Comparison of ENCODE assay signal across 8 mouse cellular contexts in the genomic region with DNA sequence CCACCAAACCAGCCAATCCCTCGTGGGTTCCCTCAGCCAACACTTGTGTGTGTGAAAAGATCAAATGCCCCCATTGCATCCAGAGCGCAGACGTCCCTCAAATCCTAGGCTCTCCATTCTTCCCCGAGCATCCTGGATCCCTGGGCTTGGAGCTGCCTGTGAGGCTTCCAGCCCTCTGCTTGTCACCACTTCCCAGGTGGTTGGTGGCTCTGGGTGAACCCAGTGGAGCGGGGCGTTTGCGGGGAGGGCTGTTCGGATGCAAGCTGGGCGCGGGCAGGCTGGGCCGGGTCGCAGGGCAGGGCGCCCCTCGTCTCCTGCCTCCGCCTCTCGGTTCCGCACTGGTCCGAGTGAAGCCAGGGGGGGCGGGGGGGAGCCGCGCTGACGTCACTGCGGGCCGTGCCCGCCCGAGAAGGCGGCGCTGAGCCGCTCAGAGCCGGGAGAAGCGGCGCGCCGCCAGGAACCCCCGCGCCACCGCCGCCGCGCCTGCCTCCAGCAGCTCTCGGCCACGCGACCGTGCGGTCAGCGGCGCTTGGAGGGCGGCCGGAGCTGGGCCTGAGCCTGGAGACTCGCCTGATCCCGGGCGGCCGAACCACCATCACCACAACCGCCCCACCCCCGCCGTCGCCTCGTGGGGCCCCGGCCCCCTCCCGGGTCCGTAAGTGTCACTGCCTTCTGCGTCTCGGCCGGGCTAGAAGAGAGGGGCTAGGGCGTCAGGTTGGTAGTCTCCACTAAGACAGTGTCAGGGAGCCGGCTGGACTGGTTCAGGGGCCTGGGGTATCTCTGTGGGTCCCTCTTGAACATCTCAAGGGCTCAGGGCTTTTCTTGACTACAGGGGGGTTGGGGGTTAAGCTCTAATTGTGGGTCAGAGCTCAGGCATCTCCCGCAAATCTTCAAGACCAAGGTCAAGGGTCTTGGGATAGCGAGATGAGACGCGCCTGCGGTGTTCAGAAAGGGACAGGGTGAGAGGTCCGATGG. TPM values are rescaled to one million over a fixed set of nuclear protein-coding genes. Genes with fewer than 3 reads are reported as not detected.
A peak's percentile ranks its signal among the peaks of the same experiment; 100 is the strongest.
DNase-seq lines count a peak whose midpoint lies in the region; ATAC-seq and TF ChIP-seq lines count a peak whose summit lies in the region.

No protein-coding gene starts in this region.

- WGBS in forebrain, embryonic 11.5 days, result under 1% methylated on average over 52 of the region's 72 CpGs
- 1% methylated on average over 68 of the region's 72 CpGs for WGBS in limb, embryonic 10.5 days

- no peak overlapping the region for H3K27ac ChIP-seq in gastrocnemius, adult 2 months
- no peak overlapping the region for H3K27ac ChIP-seq in ES-E14 (ENCODE audit: insufficient read depth, low read depth, low read length, poor library complexity, severe bottlenecking)
- H3K27ac ChIP-seq in forebrain, embryonic 11.5 days (ENCODE audit: low read depth, low read length), result peak overlapping the region; percentile 99
- H3K27ac ChIP-seq in limb, embryonic 10.5 days, result no peak overlapping the region

- peak overlapping the region; percentile 72 for H3K4me2 ChIP-seq in forebrain, embryonic 11.5 days (ENCODE audit: low read depth, low read length, severe bottlenecking)

- no peaks in the 10 kb centered on the region for H3K9me3 ChIP-seq in ES-E14 (ENCODE audit: control insufficient read depth, insufficient read depth, low read depth, low read length)
- no peaks in the 10 kb centered on the region for H3K9me3 ChIP-seq in forebrain, embryonic 11.5 days (ENCODE audit: control insufficient read depth, low read length)
- H3K9me3 ChIP-seq in limb, embryonic 10.5 days (replicated peaks), result no peaks in the 10 kb centered on the region

- in situ Hi-C loops in ES-E14 (cut with MboI; ENCODE audit: low sequenced_read_pairs in 2 of 2, unreplicated experiment in 2 of 2), result loop anchor here (5.0 to 10.0 kb wide), 2 partner anchors 37 to 95 kb away; no protein-coding TSS in a partner anchor

- TF ChIP-seq CTCF in gastrocnemius, adult 2 months (IDR thresholded peaks at IDR 0.05), result no peak

- no peak for DNase-seq in gastrocnemius, adult 2 months
- no peak for DNase-seq in gastrocnemius, postnatal 4 days (ENCODE audit: low spot score in 2 of 2)
- DNase-seq in ES-E14 (ENCODE audit: low read depth, low spot score), result no peak
- peak; percentile 94 for DNase-seq in forebrain, embryonic 11.5 days (ENCODE audit: low spot score)
- no peak for DNase-seq in limb, embryonic 10.5 days (ENCODE audit: low spot score)
- DNase-seq in right cerebral cortex, postnatal 14 days, result peak; percentile 74
- DNase-seq in urinary bladder, postnatal 10 days (ENCODE audit: low spot score), result no peak
- no peak for DNase-seq in adrenal gland, postnatal 10 days

- peaks cover 26% of the 10 kb centered on the region for H3K27me3 ChIP-seq in forebrain, embryonic 11.5 days (ENCODE audit: control insufficient read depth, insufficient read depth, low read length)
- H3K27me3 ChIP-seq in limb, embryonic 10.5 days (ENCODE audit: low read depth, poor library complexity, severe bottlenecking), result peaks cover 100% of the 10 kb centered on the region

- H3K4me3 ChIP-seq in gastrocnemius, adult 2 months, result peak overlapping the region; percentile 52
- peak overlapping the region; percentile 1 to 47; a peak in 3 of 4 replicates for H3K4me3 ChIP-seq in ES-E14 (ENCODE audit: insufficient read depth in 1 of 2, low read depth in 1 of 2, low read length in 2 of 2, poor library complexity in 1 of 2, severe bottlenecking in 1 of 2)
- H3K4me3 ChIP-seq in forebrain, embryonic 11.5 days (ENCODE audit: low read depth, low read length), result peak overlapping the region; percentile 76
- H3K4me3 ChIP-seq in limb, embryonic 10.5 days, result peak overlapping the region; percentile 28

- intact Hi-C loops in gastrocnemius, adult 2 months (cut with DNase I), result loop anchor here (10.0 kb wide), 1 partner anchor 225 kb away; no protein-coding TSS in a partner anchor

- H3K4me1 ChIP-seq in ES-E14 (ENCODE audit: control insufficient read depth in 2 of 2, insufficient read depth in 2 of 2, low read length in 2 of 2, poor library complexity in 1 of 2), result peaks cover 0 to 9% of the 10 kb centered on the region in 2 experiments; a peak in 1 of 4 replicates
- H3K4me1 ChIP-seq in forebrain, embryonic 11.5 days (replicated peaks; ENCODE audit: control insufficient read depth, insufficient read depth, low read length), result peaks cover 16% of the 10 kb centered on the region
- peaks cover 35% of the 10 kb centered on the region for H3K4me1 ChIP-seq in limb, embryonic 10.5 days

- peak; percentile 61 for ATAC-seq in forebrain, embryonic 11.5 days (replicated peaks; ENCODE audit: low FRiP score)

- no peaks in the 10 kb centered on the region for H3K36me3 ChIP-seq in ES-E14 (ENCODE audit: control insufficient read depth, insufficient read depth, low read length, poor library complexity, severe bottlenecking)
- H3K36me3 ChIP-seq in forebrain, embryonic 11.5 days (ENCODE audit: control insufficient read depth, insufficient read depth, low read length), result no peaks in the 10 kb centered on the region; the same call in 1 of the 2 replicates
- H3K36me3 ChIP-seq in limb, embryonic 10.5 days, result no peaks in the 10 kb centered on the region

- H3K9ac ChIP-seq in ES-E14 (ENCODE audit: insufficient read depth, low read depth, low read length, poor library complexity, severe bottlenecking), result no peak overlapping the region
- peak overlapping the region; percentile 98 for H3K9ac ChIP-seq in forebrain, embryonic 11.5 days (ENCODE audit: low read length)

TF ChIP-seq in ES-E14, 5 proteins besides CTCF, POLR2A, EP300 and RAD21:
- TF ChIP-seq MAFK (IDR thresholded peaks at IDR 0.05; ENCODE audit: insufficient read depth, low read depth, low read length) (no peak), HCFC1 (IDR thresholded peaks at IDR 0.05; ENCODE audit: borderline replicate concordance, insufficient read depth, low read length) (no peak), CHD2 (IDR thresholded peaks at IDR 0.05; ENCODE audit: low read depth, low read length) (no peak), ZNF384 (IDR thresholded peaks at IDR 0.05; ENCODE audit: low read depth, low read length) (no peak), ZC3H11A (IDR thresholded peaks at IDR 0.05; ENCODE audit: borderline replicate concordance, low read depth, low read length) (no peak)

RNA-seq across cellular contexts. Expression of a gene that starts 33.7 kb away (rescaled TPM):
- 10 to 100 TPM; 35.2 to 38.4 TPM for total RNA-seq in gastrocnemius, adult 2 months (2021)
- 10 to 100 TPM; 50.5 to 54.1 TPM for total RNA-seq in gastrocnemius, postnatal 4 days (2021)
- total RNA-seq in ES-E14 (2012; rRNA removed), result 163 and 240 TPM in 2 replicates
- polyA plus RNA-seq in forebrain, embryonic 11.5 days (2014; fragmentation: Nextera tagmentation; extraction: Ambion mirVana), result 48.2 and 48.5 TPM in 2 replicates
- polyA plus RNA-seq in limb, embryonic 10.5 days (2016; fragmentation: Nextera tagmentation; extraction: Ambion mirVana), result 41.1 and 42.3 TPM in 2 replicates
- 10 to 100 TPM; 78.9 to 83.1 TPM for total RNA-seq in adrenal gland, postnatal 10 days (2021)

Comparison
In these comparisons a context has a peak if more than half of its experiments do, and no peak if none do; other contexts are left out.
1. DNase-seq: peak in forebrain, embryonic 11.5 days (single experiment) and right cerebral cortex, postnatal 14 days (single experiment); none in gastrocnemius, adult 2 months (single experiment), gastrocnemius, postnatal 4 days (0 of 2), ES-E14 (single experiment), limb, embryonic 10.5 days (single experiment), urinary bladder, postnatal 10 days (single experiment) and adrenal gland, postnatal 10 days (single experiment).
2. H3K4me3 ChIP-seq: peak in every context shown above with its lines; median percentile 76 in forebrain, embryonic 11.5 days; 52 in gastrocnemius, adult 2 months; 28 in limb, embryonic 10.5 days; 24 in ES-E14.